18 mouse cellular contexts compared by ENCODE assay signal in the genomic region with DNA sequence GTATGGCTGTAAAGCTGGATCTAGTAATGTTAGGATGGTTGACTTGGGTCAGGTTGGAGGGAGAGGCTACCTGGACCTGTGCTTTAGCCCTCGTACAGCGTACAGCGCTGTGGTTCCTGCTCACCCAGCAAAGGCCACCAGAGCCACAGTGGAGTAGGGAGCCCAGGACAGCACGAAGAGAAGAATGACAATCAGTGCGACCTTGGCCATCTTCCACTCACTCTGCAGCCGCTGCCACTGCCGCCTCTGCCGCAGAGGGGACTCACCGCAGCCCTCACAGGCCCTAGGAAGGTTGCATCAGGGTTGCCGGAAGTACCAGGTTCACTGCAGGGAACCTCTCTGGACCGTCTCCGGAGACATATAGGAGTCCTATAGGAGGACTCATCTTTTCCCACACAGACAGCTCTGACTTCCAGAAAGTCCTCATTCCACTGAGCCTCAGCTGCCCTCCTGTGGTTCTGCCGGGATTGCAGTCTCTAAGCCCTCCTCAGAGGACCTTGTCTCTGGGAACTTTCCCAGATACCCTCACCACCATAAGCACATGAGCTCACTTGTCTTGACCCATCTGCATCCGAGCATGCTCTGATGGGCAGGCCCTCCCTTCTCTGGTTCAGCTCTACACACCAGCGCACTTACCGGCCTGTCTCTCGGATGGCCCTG. TPM values are rescaled to one million over a fixed set of nuclear protein-coding genes. Genes with fewer than 3 reads are reported as not detected.
DNase-seq lines count a peak whose midpoint lies in the region; ATAC-seq and TF ChIP-seq lines count a peak whose summit lies in the region.
"Had no signal": no experiment of that assay in that cellular context is flagged by ENCODE, and none has a peak within 500 bp of the region (broad histone marks: within the 10 kb centered on the region; RNA-seq: fewer than 3 reads in every experiment).

No protein-coding gene starts in this region.

- ATAC-seq in intestine, postnatal 0 days, result no peak
- no peak for ATAC-seq in intestine, embryonic 16.5 days
- ATAC-seq in erythroblast, adult 5-6 weeks (replicated peaks; ENCODE audit: low FRiP score, poor library complexity, severe bottlenecking), result no peak
- ATAC-seq: forebrain, embryonic 13.5 days had no signal

- no peak overlapping the region for H3K9ac ChIP-seq in intestine, postnatal 0 days (ENCODE audit: low read depth, low read length)
- no peak overlapping the region for H3K9ac ChIP-seq in intestine, embryonic 16.5 days (ENCODE audit: low read depth, low read length)
- H3K9ac ChIP-seq: embryonic facial prominence, embryonic 12.5 days; forebrain, embryonic 13.5 days; limb, embryonic 12.5 days had no signal

- no peak overlapping the region for H3K4me3 ChIP-seq in intestine, postnatal 0 days (ENCODE audit: low read depth, low read length)
- no peak overlapping the region for H3K4me3 ChIP-seq in intestine, embryonic 16.5 days (ENCODE audit: low read length)
- H3K4me3 ChIP-seq in cortical plate, adult 2 months (ENCODE audit: insufficient read depth, low read length), result no peak overlapping the region
- H3K4me3 ChIP-seq in hindbrain, embryonic 10.5 days, result no peak overlapping the region
- H3K4me3 ChIP-seq: embryonic facial prominence, embryonic 12.5 days; forebrain, embryonic 13.5 days; limb, embryonic 12.5 days had no signal

- no peak overlapping the region for H3K4me2 ChIP-seq in intestine, postnatal 0 days (replicated peaks; ENCODE audit: low read depth)
- no peak overlapping the region for H3K4me2 ChIP-seq in intestine, embryonic 16.5 days (ENCODE audit: low read depth, low read length)
- H3K4me2 ChIP-seq: embryonic facial prominence, embryonic 12.5 days; forebrain, embryonic 13.5 days; limb, embryonic 12.5 days; midbrain, embryonic 11.5 days had no signal

- no peaks in the 10 kb centered on the region for H3K27me3 ChIP-seq in intestine, postnatal 0 days (replicated peaks; ENCODE audit: control insufficient read depth, insufficient read depth, low read length)
- no peaks in the 10 kb centered on the region for H3K27me3 ChIP-seq in intestine, embryonic 16.5 days (replicated peaks; ENCODE audit: control insufficient read depth, insufficient read depth, low read length)
- H3K27me3 ChIP-seq in hindbrain, embryonic 10.5 days (ENCODE audit: insufficient read depth, poor library complexity, severe bottlenecking), result no peaks in the 10 kb centered on the region
- H3K27me3 ChIP-seq: embryonic facial prominence, embryonic 12.5 days; forebrain, embryonic 13.5 days had no signal

- H3K9me3 ChIP-seq in intestine, postnatal 0 days (ENCODE audit: control insufficient read depth), result no peaks in the 10 kb centered on the region
- no peaks in the 10 kb centered on the region for H3K9me3 ChIP-seq in intestine, embryonic 16.5 days (ENCODE audit: control insufficient read depth, low read length)
- H3K9me3 ChIP-seq in hindbrain, embryonic 10.5 days, result no peaks in the 10 kb centered on the region
- H3K9me3 ChIP-seq: embryonic facial prominence, embryonic 12.5 days; forebrain, embryonic 13.5 days; limb, embryonic 12.5 days had no signal

- H3K4me1 ChIP-seq in intestine, postnatal 0 days (replicated peaks; ENCODE audit: control insufficient read depth, insufficient read depth, low read length), result no peaks in the 10 kb centered on the region
- peaks cover 9% of the 10 kb centered on the region; the same call in 1 of the 2 replicates for H3K4me1 ChIP-seq in intestine, embryonic 16.5 days (ENCODE audit: control insufficient read depth, insufficient read depth, low read length)
- H3K4me1 ChIP-seq in cortical plate, adult 2 months (ENCODE audit: control insufficient read depth, insufficient read depth, low read length), result no peaks in the 10 kb centered on the region
- H3K4me1 ChIP-seq in hindbrain, embryonic 10.5 days (replicated peaks), result peaks cover 20% of the 10 kb centered on the region; the same call in 1 of the 2 replicates
- H3K4me1 ChIP-seq: forebrain, embryonic 13.5 days had no signal

- no peaks in the 10 kb centered on the region for H3K36me3 ChIP-seq in intestine, postnatal 0 days (ENCODE audit: control insufficient read depth, insufficient read depth)
- H3K36me3 ChIP-seq in intestine, embryonic 16.5 days (ENCODE audit: control insufficient read depth, insufficient read depth, low read length), result no peaks in the 10 kb centered on the region
- no peaks in the 10 kb centered on the region for H3K36me3 ChIP-seq in hindbrain, embryonic 10.5 days
- H3K36me3 ChIP-seq: embryonic facial prominence, embryonic 12.5 days; limb, embryonic 12.5 days had no signal

- H3K27ac ChIP-seq in intestine, postnatal 0 days (ENCODE audit: low read depth, low read length), result no peak overlapping the region
- no peak overlapping the region for H3K27ac ChIP-seq in intestine, embryonic 16.5 days (ENCODE audit: low read length)
- H3K27ac ChIP-seq in cortical plate, adult 2 months (ENCODE audit: insufficient read depth, low read length), result no peak overlapping the region
- no peak overlapping the region for H3K27ac ChIP-seq in hindbrain, embryonic 10.5 days
- H3K27ac ChIP-seq: embryonic facial prominence, embryonic 12.5 days; forebrain, embryonic 13.5 days; limb, embryonic 12.5 days had no signal

- peak; percentile 38 for DNase-seq in adrenal gland, postnatal 10 days
- no peak for DNase-seq in adrenal gland, postnatal 4 days (ENCODE audit: low spot score in 2 of 2)
- peak; percentile 80 for DNase-seq in ES-CJ7 (ENCODE audit: low read depth, low spot score)
- DNase-seq in hindbrain, embryonic 10.5 days (ENCODE audit: low spot score), result no peak
- DNase-seq: cerebellum, adult 9-10 months; gastrocnemius, postnatal 36 days; kidney, postnatal 25 days; layer of hippocampus, postnatal 36 days; lung, adult 2 months; right cerebral cortex, postnatal 14 days had no signal

- WGBS in intestine, postnatal 0 days, result 73% methylated on average over 16 of the region's 17 CpGs
- 79% methylated on average over 17 of the region's 17 CpGs for WGBS in intestine, embryonic 16.5 days
- WGBS in hindbrain, embryonic 10.5 days, result 81% methylated on average over 17 of the region's 17 CpGs

- peak; percentile 72 for TF ChIP-seq CTCF in intestine, postnatal 0 days (IDR thresholded peaks at IDR 0.05; ENCODE audit: low read depth)
- TF ChIP-seq CTCF in cortical plate, adult 2 months (IDR thresholded peaks at IDR 0.05; ENCODE audit: extremely low read depth, insufficient read depth, low read length), result 0 out of 2 replicates have a peak, but pooled peaks have one; percentile 22

- TF ChIP-seq POLR2A in cortical plate, adult 2 months (IDR thresholded peaks at IDR 0.05; ENCODE audit: extremely low read depth, insufficient read depth, low read length), result no peak

RNA-seq across cellular contexts. Expression of a gene that starts 4.2 kb away (rescaled TPM):
- total RNA-seq in adrenal gland, postnatal 10 days (2021), result not detected
- not detected for total RNA-seq in adrenal gland, postnatal 4 days (2021)
- polyA plus RNA-seq in intestine, postnatal 0 days (2015; fragmentation: Nextera tagmentation; extraction: Ambion mirVana), result 0.26 and 0.69 TPM in 2 replicates
- 0.34 TPM in 1 of 2 replicates, not detected in the other for polyA plus RNA-seq in intestine, embryonic 16.5 days (2015; fragmentation: Nextera tagmentation; extraction: Ambion mirVana)
- polyA plus RNA-seq in cortical plate, adult 2 months (2012; rRNA removed), result 0.04 TPM in 1 of 2 replicates, not detected in the other
- 0.21 TPM in 1 of 2 replicates, not detected in the other for polyA plus RNA-seq in hindbrain, embryonic 10.5 days (2016; fragmentation: Nextera tagmentation; extraction: Ambion mirVana)
- not detected in 2 replicates for total RNA-seq in erythroblast, adult 5-6 weeks (2015; ENCODE audit: low replicate concordance)
- not detected in 2 replicates for total RNA-seq in erythroblast, adult 5-6 weeks (2017; ENCODE audit: low replicate concordance)
- total RNA-seq: gastrocnemius, postnatal 36 days; layer of hippocampus, postnatal 36 days had no signal
- polyA plus RNA-seq: forebrain, embryonic 13.5 days; lung, adult 2 months; midbrain, embryonic 11.5 days had no signal

RNA-seq across cellular contexts. Expression of a gene that starts 7.2 kb away (rescaled TPM):
- 10 to 100 TPM; 26.5 to 94.8 TPM for total RNA-seq in adrenal gland, postnatal 10 days (2021)
- total RNA-seq in adrenal gland, postnatal 4 days (2021), result 10 to 100 TPM; 14.3 to 37.2 TPM
- 15.2 and 16.2 TPM in 2 replicates for polyA plus RNA-seq in intestine, postnatal 0 days (2015; fragmentation: Nextera tagmentation; extraction: Ambion mirVana)
- 12.8 and 15.7 TPM in 2 replicates for polyA plus RNA-seq in intestine, embryonic 16.5 days (2015; fragmentation: Nextera tagmentation; extraction: Ambion mirVana)
- polyA plus RNA-seq in cortical plate, adult 2 months (2012; rRNA removed), result 5.4 and 6.1 TPM in 2 replicates
- 0.09 and 0.36 TPM in 2 replicates for polyA plus RNA-seq in hindbrain, embryonic 10.5 days (2016; fragmentation: Nextera tagmentation; extraction: Ambion mirVana)
- not detected in 2 replicates for total RNA-seq in erythroblast, adult 5-6 weeks (2015; ENCODE audit: low replicate concordance)
- not detected in 2 replicates for total RNA-seq in erythroblast, adult 5-6 weeks (2017; ENCODE audit: low replicate concordance)

Comparison
In these comparisons a context has a peak if more than half of its experiments do, and no peak if none do; other contexts are left out.
1. DNase-seq: peak in adrenal gland, postnatal 10 days (single experiment) and ES-CJ7 (single experiment); none in adrenal gland, postnatal 4 days (0 of 2) and hindbrain, embryonic 10.5 days (single experiment).